Mouse (Mus musculus) intestine, embryonic 15.5 days (tissue): Measurements from ENCODE around the gene Zmynd12. TPM values are rescaled to one million over a fixed set of nuclear protein-coding genes. Genes with fewer than 3 reads are reported as not detected.

Source experiments
- ATAC-seq: fragments of 200-750 bp; cut with Nextera tagmentation; 2 replicates; pipeline ENCODE4 v1.8.0; 2017; ENCODE audit warnings: moderate TSS enrichment, moderate library complexity
- H3K27ac ChIP-seq: fragments of 300-500 bp; sonication (generic); 2 replicates; pipeline ENCODE4 v1.5.1; 2015; ENCODE audit warnings: mild to moderate bottlenecking, inconsistent platforms
- H3K27me3 ChIP-seq: fragments of 300-500 bp; sonication (generic); replicated peaks from 2 replicates; pipeline ENCODE4 v1.6.1; 2015; ENCODE audit warnings: inconsistent platforms
- H3K36me3 ChIP-seq: fragments of 300-500 bp; sonication (generic); 2 replicates; pipeline ENCODE4 v1.6.1; 2015; ENCODE audit warnings: inconsistent platforms
- H3K4me1 ChIP-seq: fragments of 300-500 bp; sonication (generic); replicated peaks from 2 replicates; pipeline ENCODE4 v1.6.1; 2015; ENCODE audit warnings: inconsistent platforms
- H3K4me2 ChIP-seq: fragments of 300-500 bp; sonication (generic); replicated peaks from 2 replicates; pipeline ENCODE4 v1.6.1; 2015; ENCODE audit warnings: mild to moderate bottlenecking, inconsistent platforms
- H3K4me3 ChIP-seq: fragments of 300-500 bp; sonication (generic); replicated peaks from 2 replicates; pipeline ENCODE4 v1.5.1; 2015; ENCODE audit warnings: inconsistent platforms
- H3K9ac ChIP-seq: fragments of 300-500 bp; sonication (generic); 2 replicates; pipeline ENCODE4 v1.6.1; 2015; ENCODE audit warnings: inconsistent platforms
- H3K9me3 ChIP-seq: fragments of 300-500 bp; sonication (generic); 2 replicates; pipeline ENCODE4 v1.6.1; 2016; ENCODE audit warnings: inconsistent platforms
- WGBS: fragments of 180-500 bp; shearing (Covaris S2); methylation state at CpG from one replicate; pipeline ENCODE4 v1.1.7; 2015; 5-methylcytosine and 5-hydroxymethylcytosine counted together
- polyA plus RNA-seq: library from polyadenylated mRNA; unstranded; fragments of >200 nt; fragmentation: Nextera tagmentation; extraction: Ambion mirVana; gene quantifications from 2 replicates; pipeline ENCODE4 v1.2.1, GENCODE M21; 2015

Zmynd12 gene
- 0.56 and 0.57 TPM in 2 replicates for polyA plus RNA-seq

GRCm38 (mm10) chr4:119422294-119422964 lies at the start of gene Zmynd12, which contains the start of gene Ppcs:
Gene Zmynd12 (plus strand): TSS chr4:119422814.
Gene Ppcs (minus strand): TSS chr4:119422420.
- no peaks in the 10 kb centered on the region for H3K9me3 ChIP-seq
- H3K36me3 ChIP-seq: no peaks in the 10 kb centered on the region
- peak; percentile 98 for ATAC-seq
- WGBS: under 1% methylated on average over 52 of the region's 52 CpGs
- peak within 1 kb of the TSS; percentile 78 for H3K4me2 ChIP-seq
- H3K9ac ChIP-seq: peak within 1 kb of the TSS; percentile 88
- peaks cover 4% of the 10 kb centered on the region for H3K4me1 ChIP-seq
- no peaks in the 10 kb centered on the region for H3K27me3 ChIP-seq
- H3K4me3 ChIP-seq: peak within 1 kb of the TSS; percentile 79
- H3K27ac ChIP-seq: peak within 1 kb of the TSS; percentile 85

- WGBS: 73% methylated on average over 7 of the region's 7 CpGs
- H3K9ac ChIP-seq: no peak overlapping the region
Measured at GRCm38 (mm10) chr4:119381471-119382190, 41.0 kb upstream of the Zmynd12 start.

GRCm38 (mm10) chr4:119389184-119389583 lies 33.4 kb upstream of the Zmynd12 start:
- Histone ChIP-seq H3K27me3 (no peaks in the 10 kb centered on the region), H3K4me1 (no peaks in the 10 kb centered on the region), H3K27ac (no peak overlapping the region), H3K4me3 (no peak overlapping the region), H3K36me3 (no peaks in the 10 kb centered on the region), H3K9ac (no peak overlapping the region), H3K4me2 (no peak overlapping the region), H3K9me3 (no peaks in the 10 kb centered on the region)
- WGBS: 71% methylated on average over 3 of the region's 3 CpGs
- ATAC-seq: no peak

More at GRCm38 (mm10) chr4:119381471-119382190, 41.0 kb upstream of the Zmynd12 start:
- H3K36me3 ChIP-seq: no peaks in the 10 kb centered on the region
- H3K9me3 ChIP-seq: no peaks in the 10 kb centered on the region
- peak; percentile 59 for ATAC-seq
- H3K27me3 ChIP-seq: no peaks in the 10 kb centered on the region
- H3K4me2 ChIP-seq: no peak overlapping the region
- H3K4me3 ChIP-seq: no peak overlapping the region
- no peak overlapping the region for H3K27ac ChIP-seq
- H3K4me1 ChIP-seq: no peaks in the 10 kb centered on the region

GRCm38 (mm10) chr4:119390369-119390768 lies 32.2 kb upstream of the Zmynd12 start:
- Histone ChIP-seq H3K36me3 (no peaks in the 10 kb centered on the region), H3K9me3 (no peaks in the 10 kb centered on the region), H3K9ac (no peak overlapping the region), H3K4me2 (no peak overlapping the region), H3K27me3 (no peaks in the 10 kb centered on the region), H3K4me3 (no peak overlapping the region), H3K4me1 (no peaks in the 10 kb centered on the region), H3K27ac (no peak overlapping the region)
- no peak for ATAC-seq
- WGBS: 97% methylated on average over 1 of the region's 1 CpGs

GRCm38 (mm10) chr4:119398751-119399150 lies 23.9 kb upstream of the Zmynd12 start:
- Histone ChIP-seq H3K9ac (no peak overlapping the region), H3K27me3 (no peaks in the 10 kb centered on the region), H3K4me1 (no peaks in the 10 kb centered on the region), H3K4me2 (no peak overlapping the region), H3K4me3 (no peak overlapping the region), H3K9me3 (no peaks in the 10 kb centered on the region), H3K36me3 (no peaks in the 10 kb centered on the region), H3K27ac (no peak overlapping the region)
- WGBS: 76% methylated on average over 7 of the region's 7 CpGs
- ATAC-seq: no peak

- no peak for ATAC-seq
- 67% methylated on average over 7 of the region's 7 CpGs for WGBS
- no peak overlapping the region for H3K27ac ChIP-seq
Measured at GRCm38 (mm10) chr4:119400896-119401295, 21.7 kb upstream of the Zmynd12 start.

GRCm38 (mm10) chr4:119403431-119403830 lies 19.2 kb upstream of the Zmynd12 start:
- no peak for ATAC-seq
- no peaks in the 10 kb centered on the region for H3K36me3 ChIP-seq

More at GRCm38 (mm10) chr4:119400896-119401295, 21.7 kb upstream of the Zmynd12 start:
- Histone ChIP-seq H3K36me3 (no peaks in the 10 kb centered on the region), H3K4me1 (no peaks in the 10 kb centered on the region), H3K9ac (no peak overlapping the region), H3K4me2 (no peak overlapping the region), H3K9me3 (no peaks in the 10 kb centered on the region), H3K4me3 (no peak overlapping the region), H3K27me3 (no peaks in the 10 kb centered on the region)

GRCm38 (mm10) chr4:119411877-119412650 lies 10.6 kb upstream of the Zmynd12 start:
- Histone ChIP-seq H3K4me2 (no peak overlapping the region), H3K9ac (no peak overlapping the region), H3K27ac (no peak overlapping the region), H3K4me1 (0 out of 2 replicates have a peak, but pooled peaks cover 4% of the 10 kb centered on the region), H3K4me3 (no peak overlapping the region), H3K27me3 (no peaks in the 10 kb centered on the region), H3K36me3 (no peaks in the 10 kb centered on the region), H3K9me3 (no peaks in the 10 kb centered on the region)
- 79% methylated on average over 12 of the region's 12 CpGs for WGBS
- no peak for ATAC-seq

More at GRCm38 (mm10) chr4:119403431-119403830, 19.2 kb upstream of the Zmynd12 start:
- H3K4me2 ChIP-seq: no peak overlapping the region
- 93% methylated on average over 2 of the region's 2 CpGs for WGBS
- H3K27ac ChIP-seq: no peak overlapping the region
- H3K9me3 ChIP-seq: no peaks in the 10 kb centered on the region
- no peak overlapping the region for H3K4me3 ChIP-seq
- H3K4me1 ChIP-seq: no peaks in the 10 kb centered on the region
- H3K27me3 ChIP-seq: no peaks in the 10 kb centered on the region
- no peak overlapping the region for H3K9ac ChIP-seq

GRCm38 (mm10) chr4:119412791-119413190 lies 9.8 kb upstream of the Zmynd12 start:
- WGBS: 62% methylated on average over 6 of the region's 6 CpGs

GRCm38 (mm10) chr4:119415072-119415753 lies 7.4 kb upstream of the Zmynd12 start, which contains the start of gene Ccdc30:
Gene Ccdc30 (minus strand): TSS chr4:119415521.
- H3K36me3 ChIP-seq: no peaks in the 10 kb centered on the region
- no peaks in the 10 kb centered on the region for H3K9me3 ChIP-seq
- peak within 1 kb of the TSS; percentile 59 for H3K4me3 ChIP-seq
- H3K27me3 ChIP-seq: no peaks in the 10 kb centered on the region
- WGBS: under 1% methylated on average over 49 of the region's 49 CpGs
- H3K27ac ChIP-seq: no peak within 1 kb of the TSS
- H3K4me2 ChIP-seq: peak within 1 kb of the TSS; percentile 95
- H3K4me1 ChIP-seq: 0 out of 2 replicates have a peak, but pooled peaks cover 4% of the 10 kb centered on the region
- peak within 1 kb of the TSS; percentile 48 for H3K9ac ChIP-seq
- ATAC-seq: peak; percentile 100

More at GRCm38 (mm10) chr4:119412791-119413190, 9.8 kb upstream of the Zmynd12 start:
- 0 out of 2 replicates have a peak, but pooled peaks cover 4% of the 10 kb centered on the region for H3K4me1 ChIP-seq
- ATAC-seq: no peak
- no peak overlapping the region for H3K4me2 ChIP-seq
- no peaks in the 10 kb centered on the region for H3K36me3 ChIP-seq
- no peaks in the 10 kb centered on the region for H3K27me3 ChIP-seq
- no peak overlapping the region for H3K4me3 ChIP-seq
- no peak overlapping the region for H3K27ac ChIP-seq
- no peak overlapping the region for H3K9ac ChIP-seq
- H3K9me3 ChIP-seq: no peaks in the 10 kb centered on the region

GRCm38 (mm10) chr4:119417270-119417669 lies 5.3 kb upstream of the Zmynd12 start:
- 70% methylated on average over 3 of the region's 3 CpGs for WGBS
- Histone ChIP-seq H3K9me3 (no peaks in the 10 kb centered on the region), H3K4me1 (peaks cover 8% of the 10 kb centered on the region)

More at GRCm38 (mm10) chr4:119417270-119417669, 5.3 kb upstream of the Zmynd12 start:
- Histone ChIP-seq H3K27ac (no peak overlapping the region), H3K27me3 (no peaks in the 10 kb centered on the region), H3K4me2 (no peak overlapping the region), H3K4me3 (no peak overlapping the region), H3K9ac (no peak overlapping the region), H3K36me3 (no peaks in the 10 kb centered on the region)
- no peak for ATAC-seq
